Mouse (Mus musculus) myocyte (in vitro differentiated cells): ENCODE results near the gene Tmigd3.

Experiments
- E2F4 ChIP-seq: IDR thresholded peaks from one replicate; pipeline ENCODE4 v1.6.1; 2011; ENCODE audit warnings: mild to moderate bottlenecking, control low read depth, moderate library complexity; ENCODE audit not compliant: insufficient read depth
- MAX ChIP-seq: IDR thresholded peaks from one replicate; pipeline ENCODE4 v1.6.1; 2011; ENCODE audit warnings: low read depth, mild to moderate bottlenecking, control low read depth
- MYOG ChIP-seq, 3 experiments: IDR thresholded peaks; one replicate each; pipeline ENCODE4 v1.6.1; 2011; ENCODE audit warnings: control low read depth in 2 of 3, low read depth in 2 of 3, mild to moderate bottlenecking in 2 of 3; ENCODE audit not compliant: insufficient read length in 2 of 3, control insufficient read depth in 1 of 3, insufficient read depth in 1 of 3
- POLR2A ChIP-seq: IDR thresholded peaks from one replicate; pipeline ENCODE4 v1.6.1; 2011; ENCODE audit warnings: low read depth, mild to moderate bottlenecking, control low read depth, moderate library complexity; ENCODE audit not compliant: insufficient read length
- TCF3 ChIP-seq: IDR thresholded peaks from one replicate; pipeline ENCODE4 v1.6.1; 2011; ENCODE audit warnings: low read depth, control low read depth; ENCODE audit not compliant: insufficient read length
- USF1 ChIP-seq: IDR thresholded peaks from one replicate; pipeline ENCODE4 v1.6.1; 2011; ENCODE audit warnings: low read depth, mild to moderate bottlenecking, control low read depth, moderate library complexity

- TF ChIP-seq E2F4 (no peak), POLR2A (no peak), MYOG (IDR thresholded peaks at IDR 0.05; ENCODE audit: control insufficient read depth in 1 of 3, insufficient read depth in 1 of 3, insufficient read length in 2 of 3, low read depth in 2 of 3) (no peak), USF1 (no peak), MAX (no peak), TCF3 (no peak)
Measured at GRCm38 (mm10) chr3:105854786-105855185, 15.9 kb upstream of the Tmigd3 start.
